Mouse (Mus musculus): Measurements from ENCODE around the gene Tbcd. TPM values are rescaled to one million over a fixed set of nuclear protein-coding genes. Genes with fewer than 3 reads are reported as not detected.

Tbcd gene
- 10 to 100 TPM; 32.7 to 36.2 TPM for total RNA-seq (2023)

GRCm38 (mm10) chr11:121451753-121452635, at the start of gene Tbcd:
Tbcd (plus strand) TSS chr11:121451949.

GRCm38 (mm10) chr11:121420830-121421552, 30.8 kb upstream of the Tbcd start, which contains the start of gene Fn3krp:
Fn3krp (plus strand) TSS chr11:121421401.

DNA sequence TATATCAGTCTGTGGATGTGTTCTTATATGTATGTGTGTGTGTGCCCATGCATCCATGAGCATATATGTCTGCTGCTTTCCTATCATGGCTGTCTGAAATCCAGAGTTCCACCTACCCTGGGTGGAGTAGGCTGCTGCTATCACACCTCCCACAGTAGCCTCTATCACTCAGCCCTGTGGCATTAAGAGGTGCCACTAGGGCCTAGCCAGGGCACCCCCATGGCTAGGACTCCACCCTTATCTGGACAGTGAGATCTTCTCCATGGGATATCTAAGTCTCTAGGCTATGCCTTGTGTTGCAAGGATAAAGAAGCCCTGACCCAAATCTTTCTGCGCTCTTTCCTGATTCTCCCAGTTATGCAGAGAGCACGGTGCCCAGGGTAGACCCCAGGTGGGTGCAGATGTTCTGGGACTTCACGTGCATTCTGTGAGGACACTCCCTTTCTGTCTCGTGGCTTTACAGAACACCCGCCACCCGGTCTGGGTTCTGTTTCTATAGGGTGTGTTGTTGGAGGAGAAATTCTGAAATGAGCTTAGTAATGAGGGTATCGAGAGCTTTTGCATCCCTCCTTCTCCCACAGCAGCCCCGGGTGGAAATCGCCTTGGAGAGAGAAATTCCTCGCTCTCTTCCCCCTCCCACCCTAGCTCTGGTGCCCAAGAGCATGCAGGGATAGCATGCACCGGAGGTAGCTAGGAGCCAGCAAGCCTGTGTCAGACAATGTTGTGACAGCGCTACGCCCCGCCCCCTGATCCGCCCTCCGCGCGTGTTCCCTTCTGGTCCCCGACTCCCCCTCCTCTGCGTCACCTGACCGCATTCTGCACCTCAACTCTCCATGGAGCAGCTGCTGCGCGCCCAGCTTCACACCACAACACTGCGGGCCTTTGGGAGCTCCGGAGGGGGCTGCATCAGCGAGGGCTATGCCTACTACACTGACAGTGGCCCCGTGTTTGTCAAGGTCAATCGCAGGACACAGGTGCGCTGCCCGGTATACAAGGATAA, 17.3 kb upstream of the Tbcd start, which contains the start of gene Fn3k:
Gene Fn3k, plus strand, starts transcription at position 758 of the 1,000 bp plus-strand sequence.

DNA sequence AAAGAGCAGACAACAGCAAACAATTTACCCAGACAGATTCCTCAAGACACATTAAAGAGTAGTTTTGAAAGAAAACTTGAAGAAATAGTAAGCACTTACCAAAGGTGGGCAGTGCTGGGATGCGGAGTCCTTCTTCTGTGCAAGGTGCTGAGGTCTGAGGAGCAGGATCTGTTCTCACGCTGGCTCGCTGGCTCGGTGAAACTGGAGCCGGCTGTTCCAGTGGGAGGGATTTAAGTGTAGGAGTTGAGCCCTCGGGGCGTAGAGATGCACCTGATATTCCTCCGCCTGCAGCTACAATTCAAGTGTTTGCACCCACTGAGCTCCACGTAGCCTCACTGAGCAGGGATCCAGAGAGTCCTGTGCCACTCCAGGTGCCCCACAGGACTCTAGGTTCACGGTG, 67.4 kb downstream of the Tbcd start, which contains the start of gene Zfp750:
Gene Zfp750, minus strand, starts transcription at position 203 of the 400 bp plus-strand sequence.

Other genes starting within 250 kb of the Tbcd start
- 10 to 100 TPM; 16.7 to 21.5 TPM for gene Hexdc, start 247.5 kb upstream of the Tbcd start, total RNA-seq (2023)
- 10 to 100 TPM; 10.5 to 11.7 TPM for gene Ogfod3, start 247.2 kb upstream of the Tbcd start, total RNA-seq (2023)
- 100 to 1,000 TPM; 118 to 135 TPM for gene Cybc1, start 222.6 kb upstream of the Tbcd start, total RNA-seq (2023)
- gene Narf, start 214.7 kb upstream of the Tbcd start, total RNA-seq (2023), result 10 to 100 TPM; 62.0 to 66.2 TPM
- 10 to 100 TPM; 40.8 to 48.4 TPM for gene Foxk2, start 192.0 kb upstream of the Tbcd start, total RNA-seq (2023)
- gene Wdr45b, start 97.5 kb upstream of the Tbcd start, total RNA-seq (2023), result 10 to 100 TPM; 52.6 to 59.7 TPM
- not detected for gene Rab40b, start 63.7 kb upstream of the Tbcd start, total RNA-seq (2023)
- gene Fn3krp, start 30.5 kb upstream of the Tbcd start, total RNA-seq (2023), result 1 to 10 TPM; 5.9 to 8.0 TPM
- gene Fn3k, start 17.0 kb upstream of the Tbcd start, total RNA-seq (2023), result under 1 TPM in 1 of 2 experiments, not detected in 1; 0.15 TPM
- not detected for gene Zfp750, start 67.4 kb downstream of the Tbcd start, total RNA-seq (2023)
- 10 to 100 TPM; 13.2 to 15.2 TPM for gene B3gntl1, start 221.2 kb downstream of the Tbcd start, total RNA-seq (2023)
- 1 to 10 TPM in 1 of 2 experiments, under 1 TPM in 1; 0.67 to 2.1 TPM for gene Metrnl, start 249.6 kb downstream of the Tbcd start, total RNA-seq (2023)

All from B cell, adult 67 days (primary cell).